Mouse (Mus musculus): ENCODE data around the gene Defb33. TPM values are rescaled to one million over a fixed set of nuclear protein-coding genes. Genes with fewer than 3 reads are reported as not detected.

Gene Defb33
- polyA plus RNA-seq, 1 experiment from 2014 or later, result not detected

Other genes starting within 250 kb of the Defb33 start
- gene Gm15056, start 10.0 kb downstream of the Defb33 start, polyA plus RNA-seq (2015; fragmentation: Nextera tagmentation; extraction: Ambion mirVana), result not detected in 2 replicates
- gene Gm6040, start 29.4 kb downstream of the Defb33 start, polyA plus RNA-seq (2015; fragmentation: Nextera tagmentation; extraction: Ambion mirVana), result not detected in 2 replicates
- not detected in 2 replicates for gene AY761185, start 52.0 kb downstream of the Defb33 start, polyA plus RNA-seq (2015; fragmentation: Nextera tagmentation; extraction: Ambion mirVana)
- not detected in 2 replicates for gene Defa21, start 132.9 kb downstream of the Defb33 start, polyA plus RNA-seq (2015; fragmentation: Nextera tagmentation; extraction: Ambion mirVana)
- gene Defa23, start 162.4 kb downstream of the Defb33 start, polyA plus RNA-seq (2015; fragmentation: Nextera tagmentation; extraction: Ambion mirVana), result not detected in 2 replicates
- gene Defa35, start 172.4 kb downstream of the Defb33 start, polyA plus RNA-seq (2015; fragmentation: Nextera tagmentation; extraction: Ambion mirVana), result not detected in 2 replicates
- not detected in 2 replicates for gene Defa25, start 191.8 kb downstream of the Defb33 start, polyA plus RNA-seq (2015; fragmentation: Nextera tagmentation; extraction: Ambion mirVana)
- gene Gm14851, start 203.4 kb downstream of the Defb33 start, polyA plus RNA-seq (2015; fragmentation: Nextera tagmentation; extraction: Ambion mirVana), result not detected in 2 replicates
- not detected in 2 replicates for gene Defa30, start 242.0 kb downstream of the Defb33 start, polyA plus RNA-seq (2015; fragmentation: Nextera tagmentation; extraction: Ambion mirVana)

Measured in forebrain, embryonic 16.5 days (tissue).